Mouse (Mus musculus): ENCODE results near the gene Fem1b. TPM values are rescaled to one million over a fixed set of nuclear protein-coding genes. Genes with fewer than 3 reads are reported as not detected.
A peak's percentile ranks its signal among the peaks of the same experiment; 100 is the strongest.
"Not testable (repeated sequence)": the region's sequence is repeated elsewhere in the genome, so short reads cannot be mapped to it uniquely, and the experiment has no call there.

Fem1b gene
- polyA plus RNA-seq (2016; fragmentation: Nextera tagmentation; extraction: Ambion mirVana), result 19.5 and 20.3 TPM in 2 replicates

GRCm38 (mm10) chr9:62811516-62812121 lies at the start of gene Fem1b:
TSS of gene Fem1b (minus strand) at chr9:62811934.
- Histone ChIP-seq H3K4me1 (peaks cover 44% of the 10 kb centered on the region), H3K36me3 (peaks cover 14% of the 10 kb centered on the region; the same call in 1 of the 2 replicates), H3K9me3 (replicated peaks) (no peaks in the 10 kb centered on the region), H3K27ac (peak within 1 kb of the TSS; percentile 94), H3K4me2 (peak within 1 kb of the TSS; percentile 93), H3K9ac (peak within 1 kb of the TSS; percentile 95), H3K27me3 (replicated peaks) (no peaks in the 10 kb centered on the region), H3K4me3 (peak within 1 kb of the TSS; percentile 84)
- ATAC-seq, result peak; percentile 84
- WGBS (ENCODE audit: insufficient replicate concordance), result 1% methylated on average over 68 of the region's 68 CpGs

GRCm38 (mm10) chr9:62860866-62861265 lies 49.1 kb upstream of the Fem1b start:
- Histone ChIP-seq H3K27ac (no peak overlapping the region), H3K27me3 (replicated peaks) (no peaks in the 10 kb centered on the region), H3K4me3 (no peak overlapping the region), H3K4me1 (peaks cover 12% of the 10 kb centered on the region), H3K4me2 (no peak overlapping the region), H3K9me3 (replicated peaks) (no peaks in the 10 kb centered on the region), H3K36me3 (no peaks in the 10 kb centered on the region), H3K9ac (no peak overlapping the region)
- 58% methylated on average over 4 of the region's 4 CpGs for WGBS (ENCODE audit: insufficient replicate concordance)
- no peak for ATAC-seq

GRCm38 (mm10) chr9:62860102-62860501 lies 48.4 kb upstream of the Fem1b start:
- H3K27ac ChIP-seq; H3K4me3 ChIP-seq; H3K36me3 ChIP-seq; H3K9me3 ChIP-seq (replicated peaks); H3K4me2 ChIP-seq; H3K9ac ChIP-seq; ATAC-seq; H3K27me3 ChIP-seq (replicated peaks): not testable (repeated sequence)
- WGBS (ENCODE audit: insufficient replicate concordance), result 39% methylated on average over 7 of the region's 7 CpGs
- H3K4me1 ChIP-seq, result peaks cover 12% of the 10 kb centered on the region

GRCm38 (mm10) chr9:62858266-62859019 lies 46.7 kb upstream of the Fem1b start:
- no peak overlapping the region for H3K4me3 ChIP-seq
- H3K27me3 ChIP-seq (replicated peaks), result no peaks in the 10 kb centered on the region
- peaks cover 12% of the 10 kb centered on the region for H3K4me1 ChIP-seq
- WGBS (ENCODE audit: insufficient replicate concordance), result 57% methylated on average over 8 of the region's 8 CpGs
- no peak overlapping the region for H3K9ac ChIP-seq
- no peak overlapping the region for H3K4me2 ChIP-seq
- no peak for ATAC-seq
- H3K9me3 ChIP-seq (replicated peaks), result no peaks in the 10 kb centered on the region
- no peaks in the 10 kb centered on the region for H3K36me3 ChIP-seq
- no peak overlapping the region for H3K27ac ChIP-seq

GRCm38 (mm10) chr9:62857719-62858261 lies 46.1 kb upstream of the Fem1b start, which contains the start of gene Calml4:
TSS of gene Calml4 (plus strand) at chr9:62858080.
- H3K4me1 ChIP-seq, result peaks cover 12% of the 10 kb centered on the region
- no peak for ATAC-seq
- H3K27me3 ChIP-seq (replicated peaks), result no peaks in the 10 kb centered on the region
- no peak within 1 kb of the TSS for H3K4me3 ChIP-seq
- H3K36me3 ChIP-seq, result no peaks in the 10 kb centered on the region
- H3K4me2 ChIP-seq, result no peak within 1 kb of the TSS
- 66% methylated on average over 20 of the region's 20 CpGs for WGBS (ENCODE audit: insufficient replicate concordance)
- no peak within 1 kb of the TSS for H3K9ac ChIP-seq
- H3K27ac ChIP-seq, result no peak within 1 kb of the TSS
- no peaks in the 10 kb centered on the region for H3K9me3 ChIP-seq (replicated peaks)

GRCm38 (mm10) chr9:62857216-62857615 lies 45.5 kb upstream of the Fem1b start:
- Histone ChIP-seq H3K9me3 (replicated peaks) (no peaks in the 10 kb centered on the region), H3K27me3 (replicated peaks) (no peaks in the 10 kb centered on the region), H3K27ac (no peak overlapping the region), H3K9ac (no peak overlapping the region), H3K36me3 (peaks cover 2% of the 10 kb centered on the region; the same call in 1 of the 2 replicates), H3K4me2 (no peak overlapping the region), H3K4me3 (no peak overlapping the region), H3K4me1 (peaks cover 12% of the 10 kb centered on the region)
- 53% methylated on average over 9 of the region's 9 CpGs for WGBS (ENCODE audit: insufficient replicate concordance)
- ATAC-seq, result no peak

- WGBS (ENCODE audit: insufficient replicate concordance), result 55% methylated on average over 4 of the region's 4 CpGs
These were observed 42.7 kb upstream of the Fem1b start for GRCm38 (mm10) chr9:62854483-62854882.

GRCm38 (mm10) chr9:62851571-62851970 lies 39.8 kb upstream of the Fem1b start:
- H3K27ac ChIP-seq, result no peak overlapping the region
- WGBS (ENCODE audit: insufficient replicate concordance), result 80% methylated on average over 2 of the region's 2 CpGs

More at GRCm38 (mm10) chr9:62854483-62854882, 42.7 kb upstream of the Fem1b start:
- no peak overlapping the region for H3K4me3 ChIP-seq
- no peaks in the 10 kb centered on the region for H3K27me3 ChIP-seq (replicated peaks)
- peaks cover 12% of the 10 kb centered on the region for H3K4me1 ChIP-seq
- H3K27ac ChIP-seq, result no peak overlapping the region
- no peaks in the 10 kb centered on the region for H3K9me3 ChIP-seq (replicated peaks)
- peaks cover 28% of the 10 kb centered on the region for H3K36me3 ChIP-seq
- H3K4me2 ChIP-seq, result no peak overlapping the region
- no peak overlapping the region for H3K9ac ChIP-seq
- no peak for ATAC-seq

GRCm38 (mm10) chr9:62848641-62849040 lies 36.9 kb upstream of the Fem1b start:
- H3K36me3 ChIP-seq, result peaks cover 52% of the 10 kb centered on the region
- no peak for ATAC-seq
- H3K9me3 ChIP-seq (replicated peaks), result no peaks in the 10 kb centered on the region
- H3K27me3 ChIP-seq (replicated peaks), result no peaks in the 10 kb centered on the region
- H3K4me3 ChIP-seq, result no peak overlapping the region
- H3K4me2 ChIP-seq, result no peak overlapping the region
- H3K27ac ChIP-seq, result no peak overlapping the region
- no peak overlapping the region for H3K9ac ChIP-seq
- 86% methylated on average over 3 of the region's 3 CpGs for WGBS (ENCODE audit: insufficient replicate concordance)
- H3K4me1 ChIP-seq, result peaks cover 6% of the 10 kb centered on the region

More at GRCm38 (mm10) chr9:62851571-62851970, 39.8 kb upstream of the Fem1b start:
- H3K27me3 ChIP-seq (replicated peaks), result no peaks in the 10 kb centered on the region
- no peak overlapping the region for H3K9ac ChIP-seq
- H3K36me3 ChIP-seq, result peaks cover 43% of the 10 kb centered on the region
- peaks cover 6% of the 10 kb centered on the region for H3K4me1 ChIP-seq
- H3K9me3 ChIP-seq (replicated peaks), result no peaks in the 10 kb centered on the region
- no peak overlapping the region for H3K4me3 ChIP-seq
- ATAC-seq, result no peak
- no peak overlapping the region for H3K4me2 ChIP-seq

GRCm38 (mm10) chr9:62847694-62848093 lies 36.0 kb upstream of the Fem1b start:
- peak overlapping the region; percentile 42 for H3K27ac ChIP-seq
- WGBS (ENCODE audit: insufficient replicate concordance), result 2% methylated on average over 3 of the region's 3 CpGs

GRCm38 (mm10) chr9:62844461-62844860 lies 32.7 kb upstream of the Fem1b start:
- Histone ChIP-seq H3K9me3 (replicated peaks) (no peaks in the 10 kb centered on the region), H3K4me2 (no peak overlapping the region), H3K4me1 (peaks cover 32% of the 10 kb centered on the region), H3K9ac (no peak overlapping the region), H3K27ac (no peak overlapping the region), H3K27me3 (replicated peaks) (no peaks in the 10 kb centered on the region), H3K36me3 (peaks cover 24% of the 10 kb centered on the region), H3K4me3 (no peak overlapping the region)
- 76% methylated on average over 5 of the region's 5 CpGs for WGBS (ENCODE audit: insufficient replicate concordance)
- no peak for ATAC-seq

More at GRCm38 (mm10) chr9:62847694-62848093, 36.0 kb upstream of the Fem1b start:
- H3K4me3 ChIP-seq, result no peak overlapping the region
- peaks cover 11% of the 10 kb centered on the region for H3K4me1 ChIP-seq
- no peaks in the 10 kb centered on the region for H3K9me3 ChIP-seq (replicated peaks)
- H3K9ac ChIP-seq, result 0 out of 2 replicates have a peak overlapping the region, but pooled peaks have one; percentile 1
- H3K27me3 ChIP-seq (replicated peaks), result no peaks in the 10 kb centered on the region
- no peak overlapping the region for H3K4me2 ChIP-seq
- peaks cover 52% of the 10 kb centered on the region for H3K36me3 ChIP-seq
- ATAC-seq, result peak; percentile 77

All from liver, embryonic 12.5 days (tissue).